Mouse (Mus musculus) bone marrow macrophage, adult 2 months (primary cell): ENCODE results near the gene Thada.

Experiments
- CTCF ChIP-seq: IDR thresholded peaks from 2 replicates; pipeline ENCODE4 v1.5.1; 2012; ENCODE audit warnings: low read depth, mild to moderate bottlenecking, low read length, moderate library complexity
- POLR2A ChIP-seq: IDR thresholded peaks from 2 replicates; pipeline ENCODE4 v1.6.1; 2012; ENCODE audit warnings: mild to moderate bottlenecking, low read depth, low read length, borderline replicate concordance

DNA sequence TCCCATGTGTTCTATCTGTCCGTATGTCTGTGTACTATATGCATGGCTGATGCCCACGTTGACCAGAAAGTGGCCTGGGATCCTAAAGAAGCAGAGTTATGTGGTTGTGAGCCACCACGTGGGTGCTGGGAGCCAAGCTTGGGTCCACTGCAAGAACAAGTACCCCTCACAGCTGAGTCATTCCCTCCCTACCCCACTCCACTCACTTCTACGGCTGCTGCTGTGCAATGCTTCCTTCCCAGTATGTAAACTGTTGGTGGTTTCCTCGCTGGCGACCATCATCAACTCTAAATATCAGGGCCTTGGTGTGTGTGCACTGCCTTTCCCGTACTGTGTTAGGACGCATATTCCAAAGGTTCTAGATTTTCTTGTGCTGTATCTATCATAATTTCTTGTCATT is 108.2 kb downstream of the Thada start:
- no peak for TF ChIP-seq CTCF
- TF ChIP-seq POLR2A: no peak
